Mouse (Mus musculus): Measurements from ENCODE around the gene Ank2. TPM values are rescaled to one million over a fixed set of nuclear protein-coding genes. Genes with fewer than 3 reads are reported as not detected.

The Ank2 gene
- polyA plus RNA-seq, 1 experiment: 0.29 TPM

GRCm38 (mm10) chr3:127453254-127453653 lies 45.9 kb downstream of the Ank2 start:
- TF ChIP-seq GATA1 (IDR thresholded peaks at IDR 0.05; ENCODE audit: low read length) (no peak), TAL1 (IDR thresholded peaks at IDR 0.05; ENCODE audit: low read length) (no peak)
- H3K36me3 ChIP-seq (ENCODE audit: control insufficient read depth): no peaks in the 10 kb centered on the region
- no peaks in the 10 kb centered on the region for H3K9me3 ChIP-seq (ENCODE audit: control insufficient read depth, low read length)
- H3K27me3 ChIP-seq (ENCODE audit: control insufficient read depth): no peaks in the 10 kb centered on the region
- H3K4me1 ChIP-seq (ENCODE audit: control insufficient read depth): peaks cover 6% of the 10 kb centered on the region
- H3K4me3 ChIP-seq (replicated peaks): no peak overlapping the region

- Histone ChIP-seq H3K4me3 (replicated peaks) (no peak overlapping the region), H3K36me3 (ENCODE audit: control insufficient read depth) (no peaks in the 10 kb centered on the region), H3K4me1 (ENCODE audit: control insufficient read depth) (no peaks in the 10 kb centered on the region), H3K9me3 (ENCODE audit: control insufficient read depth, low read length) (no peaks in the 10 kb centered on the region), H3K27me3 (ENCODE audit: control insufficient read depth) (no peaks in the 10 kb centered on the region)
- TF ChIP-seq TAL1 (IDR thresholded peaks at IDR 0.05; ENCODE audit: low read length) (no peak), GATA1 (IDR thresholded peaks at IDR 0.05; ENCODE audit: low read length) (no peak)
These were observed 46.9 kb downstream of the Ank2 start for GRCm38 (mm10) chr3:127452233-127452632.

GRCm38 (mm10) chr3:127451741-127452140 lies 47.4 kb downstream of the Ank2 start:
- no peaks in the 10 kb centered on the region for H3K4me1 ChIP-seq (ENCODE audit: control insufficient read depth)
- H3K4me3 ChIP-seq (replicated peaks): no peak overlapping the region
- no peaks in the 10 kb centered on the region for H3K9me3 ChIP-seq (ENCODE audit: control insufficient read depth, low read length)
- TF ChIP-seq TAL1 (IDR thresholded peaks at IDR 0.05; ENCODE audit: low read length) (no peak), GATA1 (IDR thresholded peaks at IDR 0.05; ENCODE audit: low read length) (no peak)
- H3K36me3 ChIP-seq (ENCODE audit: control insufficient read depth): no peaks in the 10 kb centered on the region
- no peaks in the 10 kb centered on the region for H3K27me3 ChIP-seq (ENCODE audit: control insufficient read depth)

GRCm38 (mm10) chr3:127451070-127451469 lies 48.1 kb downstream of the Ank2 start:
- Histone ChIP-seq H3K27me3 (ENCODE audit: control insufficient read depth) (no peaks in the 10 kb centered on the region), H3K4me1 (ENCODE audit: control insufficient read depth) (no peaks in the 10 kb centered on the region), H3K4me3 (replicated peaks) (no peak overlapping the region), H3K36me3 (ENCODE audit: control insufficient read depth) (no peaks in the 10 kb centered on the region), H3K9me3 (ENCODE audit: control insufficient read depth, low read length) (no peaks in the 10 kb centered on the region)
- TF ChIP-seq TAL1 (IDR thresholded peaks at IDR 0.05; ENCODE audit: low read length) (no peak), GATA1 (IDR thresholded peaks at IDR 0.05; ENCODE audit: low read length) (no peak)

GRCm38 (mm10) chr3:127446173-127446572 lies 53.0 kb downstream of the Ank2 start:
- no peaks in the 10 kb centered on the region for H3K4me1 ChIP-seq (ENCODE audit: control insufficient read depth)
- H3K9me3 ChIP-seq (ENCODE audit: control insufficient read depth, low read length): no peaks in the 10 kb centered on the region
- no peak overlapping the region for H3K4me3 ChIP-seq (replicated peaks)
- H3K27me3 ChIP-seq (ENCODE audit: control insufficient read depth): no peaks in the 10 kb centered on the region
- TF ChIP-seq TAL1 (IDR thresholded peaks at IDR 0.05; ENCODE audit: low read length) (no peak), GATA1 (IDR thresholded peaks at IDR 0.05; ENCODE audit: low read length) (no peak)
- H3K36me3 ChIP-seq (ENCODE audit: control insufficient read depth): no peaks in the 10 kb centered on the region

GRCm38 (mm10) chr3:127433291-127433690 lies 65.9 kb downstream of the Ank2 start:
- no peaks in the 10 kb centered on the region for H3K27me3 ChIP-seq (ENCODE audit: control insufficient read depth)
- H3K36me3 ChIP-seq (ENCODE audit: control insufficient read depth): no peaks in the 10 kb centered on the region
- no peak overlapping the region for H3K4me3 ChIP-seq (replicated peaks)

GRCm38 (mm10) chr3:127429866-127430265 lies 69.3 kb downstream of the Ank2 start:
- Histone ChIP-seq H3K4me3 (replicated peaks) (no peak overlapping the region), H3K4me1 (ENCODE audit: control insufficient read depth) (no peaks in the 10 kb centered on the region), H3K27me3 (ENCODE audit: control insufficient read depth) (no peaks in the 10 kb centered on the region), H3K9me3 (ENCODE audit: control insufficient read depth, low read length) (no peaks in the 10 kb centered on the region), H3K36me3 (ENCODE audit: control insufficient read depth) (no peaks in the 10 kb centered on the region)
- TF ChIP-seq GATA1 (IDR thresholded peaks at IDR 0.05; ENCODE audit: low read length): no peak
- no peak for TF ChIP-seq TAL1 (IDR thresholded peaks at IDR 0.05; ENCODE audit: low read length)

More at GRCm38 (mm10) chr3:127433291-127433690, 65.9 kb downstream of the Ank2 start:
- no peaks in the 10 kb centered on the region for H3K9me3 ChIP-seq (ENCODE audit: control insufficient read depth, low read length)
- H3K4me1 ChIP-seq (ENCODE audit: control insufficient read depth): no peaks in the 10 kb centered on the region
- TF ChIP-seq TAL1 (IDR thresholded peaks at IDR 0.05; ENCODE audit: low read length): no peak
- TF ChIP-seq GATA1 (IDR thresholded peaks at IDR 0.05; ENCODE audit: low read length): no peak

- TF ChIP-seq GATA1 (IDR thresholded peaks at IDR 0.05; ENCODE audit: low read length) (no peak), TAL1 (IDR thresholded peaks at IDR 0.05; ENCODE audit: low read length) (no peak)
- H3K4me3 ChIP-seq (replicated peaks): no peak overlapping the region
- H3K9me3 ChIP-seq (ENCODE audit: control insufficient read depth, low read length): no peaks in the 10 kb centered on the region
- no peaks in the 10 kb centered on the region for H3K36me3 ChIP-seq (ENCODE audit: control insufficient read depth)
- H3K27me3 ChIP-seq (ENCODE audit: control insufficient read depth): no peaks in the 10 kb centered on the region
- H3K4me1 ChIP-seq (ENCODE audit: control insufficient read depth): no peaks in the 10 kb centered on the region
These were observed 70.6 kb downstream of the Ank2 start for GRCm38 (mm10) chr3:127428527-127428926.

- H3K36me3 ChIP-seq (ENCODE audit: control insufficient read depth): no peaks in the 10 kb centered on the region
These were observed 82.2 kb downstream of the Ank2 start for GRCm38 (mm10) chr3:127416950-127417349.

GRCm38 (mm10) chr3:127414438-127414837 lies 84.7 kb downstream of the Ank2 start:
- no peaks in the 10 kb centered on the region for H3K36me3 ChIP-seq (ENCODE audit: control insufficient read depth)
- H3K27me3 ChIP-seq (ENCODE audit: control insufficient read depth): no peaks in the 10 kb centered on the region
- peaks cover 4% of the 10 kb centered on the region for H3K9me3 ChIP-seq (ENCODE audit: control insufficient read depth, low read length)
- H3K4me1 ChIP-seq (ENCODE audit: control insufficient read depth): no peaks in the 10 kb centered on the region
- no peak for TF ChIP-seq GATA1 (IDR thresholded peaks at IDR 0.05; ENCODE audit: low read length)
- no peak for TF ChIP-seq TAL1 (IDR thresholded peaks at IDR 0.05; ENCODE audit: low read length)
- H3K4me3 ChIP-seq (replicated peaks): no peak overlapping the region

More at GRCm38 (mm10) chr3:127416950-127417349, 82.2 kb downstream of the Ank2 start:
- Histone ChIP-seq H3K4me3 (replicated peaks) (no peak overlapping the region), H3K4me1 (ENCODE audit: control insufficient read depth) (no peaks in the 10 kb centered on the region), H3K27me3 (ENCODE audit: control insufficient read depth) (no peaks in the 10 kb centered on the region), H3K9me3 (ENCODE audit: control insufficient read depth, low read length) (peaks cover 4% of the 10 kb centered on the region)
- TF ChIP-seq GATA1 (IDR thresholded peaks at IDR 0.05; ENCODE audit: low read length): no peak
- no peak for TF ChIP-seq TAL1 (IDR thresholded peaks at IDR 0.05; ENCODE audit: low read length)
